Mouse (Mus musculus): ENCODE data around the gene Gldn. TPM values are rescaled to one million over a fixed set of nuclear protein-coding genes. Genes with fewer than 3 reads are reported as not detected.

The Gldn gene
- polyA plus RNA-seq, 1 experiment from 2014 or later, result not detected

DNA sequence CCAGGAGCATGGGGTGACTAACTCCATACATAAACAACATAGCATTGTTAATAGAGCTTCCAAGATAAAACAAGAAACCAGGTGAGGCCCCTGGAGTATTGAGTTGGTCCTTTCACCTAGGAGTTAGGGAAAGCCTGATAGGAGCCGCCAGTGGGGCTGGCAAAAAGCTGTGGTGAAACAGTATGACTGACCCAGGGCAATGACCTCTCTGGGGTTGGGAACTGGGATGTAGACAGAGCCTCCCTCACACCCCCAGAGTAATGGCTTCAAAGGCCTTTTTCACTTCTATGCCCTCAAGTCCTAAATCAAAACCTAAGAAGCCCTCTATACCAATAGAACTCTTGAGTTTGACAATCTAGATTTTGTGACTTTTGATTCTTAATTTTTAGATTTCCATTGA lies 21.9 kb downstream of the Gldn start:
- ATAC-seq (ENCODE audit: low FRiP score, low TSS enrichment) (no peak), DNase-seq (ENCODE audit: low spot score) (no peak)
- no peak overlapping the region for H3K4me3 ChIP-seq (ENCODE audit: low read depth, low read length)
- H3K4me2 ChIP-seq (replicated peaks; ENCODE audit: low read depth), result no peak overlapping the region
- no peak overlapping the region for H3K9ac ChIP-seq (ENCODE audit: low read length)
- no peaks in the 10 kb centered on the region for H3K9me3 ChIP-seq (ENCODE audit: control insufficient read depth, low read length)
- TF ChIP-seq EP300 (optimal IDR thresholded peaks at IDR 0.05) (no peak), CTCF (IDR thresholded peaks at IDR 0.05; ENCODE audit: low read depth) (no peak)
- H3K27me3 ChIP-seq (ENCODE audit: control insufficient read depth, insufficient read depth, low read length), result no peaks in the 10 kb centered on the region
- H3K27ac ChIP-seq (replicated peaks), result no peak overlapping the region
- 79% methylated on average over 1 of the region's 1 CpGs for WGBS
- H3K36me3 ChIP-seq (ENCODE audit: control insufficient read depth, insufficient read depth, low read length), result no peaks in the 10 kb centered on the region
- no peaks in the 10 kb centered on the region for H3K4me1 ChIP-seq (replicated peaks; ENCODE audit: control insufficient read depth, insufficient read depth)

DNA sequence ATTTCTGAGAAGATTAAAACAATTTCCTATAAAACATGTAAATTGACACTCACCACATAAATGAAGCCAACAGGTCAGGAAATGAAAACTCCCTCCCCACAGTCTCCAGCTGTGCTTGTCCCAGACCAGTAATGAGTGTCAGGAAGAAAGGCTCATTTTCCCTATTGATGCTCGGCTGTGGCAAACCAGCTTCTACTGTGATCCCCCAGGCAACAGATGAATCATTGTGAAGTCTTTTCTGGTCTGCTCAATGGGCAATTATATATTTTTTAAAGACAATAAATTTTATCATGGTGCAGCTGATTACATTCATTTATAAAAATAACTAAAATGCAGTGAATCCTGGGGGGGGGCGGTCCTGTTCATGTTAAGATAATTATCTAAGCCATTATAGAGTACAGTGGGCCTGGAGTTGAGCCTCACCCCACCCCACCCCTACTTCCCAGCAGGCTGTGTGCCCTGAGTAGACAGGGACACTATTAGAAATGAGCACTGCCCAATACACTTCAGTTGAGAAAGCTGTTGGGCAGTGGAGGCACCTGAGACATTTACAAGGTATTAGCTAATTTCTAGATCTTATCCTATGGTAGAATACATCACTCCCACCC lies 22.6 kb downstream of the Gldn start:
- Histone ChIP-seq H3K27ac (replicated peaks) (no peak overlapping the region), H3K4me2 (replicated peaks; ENCODE audit: low read depth) (no peak overlapping the region), H3K9me3 (ENCODE audit: control insufficient read depth, low read length) (no peaks in the 10 kb centered on the region), H3K4me3 (ENCODE audit: low read depth, low read length) (no peak overlapping the region), H3K4me1 (replicated peaks; ENCODE audit: control insufficient read depth, insufficient read depth) (no peaks in the 10 kb centered on the region), H3K36me3 (ENCODE audit: control insufficient read depth, insufficient read depth, low read length) (no peaks in the 10 kb centered on the region), H3K9ac (ENCODE audit: low read length) (no peak overlapping the region), H3K27me3 (ENCODE audit: control insufficient read depth, insufficient read depth, low read length) (no peaks in the 10 kb centered on the region)
- WGBS, result 61% methylated on average over 2 of the region's 2 CpGs
- ATAC-seq (ENCODE audit: low FRiP score, low TSS enrichment) (no peak), DNase-seq (ENCODE audit: low spot score) (no peak)
- TF ChIP-seq CTCF (IDR thresholded peaks at IDR 0.05; ENCODE audit: low read depth), result no peak
- no peak for TF ChIP-seq EP300 (optimal IDR thresholded peaks at IDR 0.05)

DNA sequence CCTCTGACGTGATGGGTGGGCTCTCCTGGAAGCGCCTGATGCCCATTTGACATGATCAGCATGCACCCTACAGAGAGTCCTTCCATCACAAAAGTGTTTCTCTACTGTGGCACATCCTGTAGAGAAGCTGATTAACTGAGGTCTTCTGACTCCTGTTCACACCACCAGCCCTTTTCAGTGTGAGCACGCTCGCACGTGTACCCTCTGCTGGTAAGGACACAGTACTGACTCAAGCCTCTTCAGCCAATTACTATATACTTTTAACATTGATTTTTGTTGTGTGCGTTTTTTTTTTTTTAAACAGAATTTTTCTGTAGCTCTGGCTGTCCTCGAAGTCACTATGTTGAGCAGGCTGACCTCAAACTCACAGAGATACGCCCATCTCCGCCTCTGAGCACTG lies 30.1 kb downstream of the Gldn start:
- TF ChIP-seq EP300 (optimal IDR thresholded peaks at IDR 0.05) (no peak), CTCF (IDR thresholded peaks at IDR 0.05; ENCODE audit: low read depth) (peak; percentile 48)
- 64% methylated on average over 9 of the region's 9 CpGs for WGBS
- no peaks in the 10 kb centered on the region for H3K9me3 ChIP-seq (ENCODE audit: control insufficient read depth, low read length)
- no peak for DNase-seq (ENCODE audit: low spot score)
- ATAC-seq (ENCODE audit: low FRiP score, low TSS enrichment), result no peak
- H3K4me3 ChIP-seq (ENCODE audit: low read depth, low read length), result no peak overlapping the region
- H3K9ac ChIP-seq (ENCODE audit: low read length), result no peak overlapping the region
- H3K27me3 ChIP-seq (ENCODE audit: control insufficient read depth, insufficient read depth, low read length), result no peaks in the 10 kb centered on the region
- no peaks in the 10 kb centered on the region for H3K4me1 ChIP-seq (replicated peaks; ENCODE audit: control insufficient read depth, insufficient read depth)
- no peak overlapping the region for H3K27ac ChIP-seq (replicated peaks)
- H3K4me2 ChIP-seq (replicated peaks; ENCODE audit: low read depth), result no peak overlapping the region
- no peaks in the 10 kb centered on the region for H3K36me3 ChIP-seq (ENCODE audit: control insufficient read depth, insufficient read depth, low read length)

DNA sequence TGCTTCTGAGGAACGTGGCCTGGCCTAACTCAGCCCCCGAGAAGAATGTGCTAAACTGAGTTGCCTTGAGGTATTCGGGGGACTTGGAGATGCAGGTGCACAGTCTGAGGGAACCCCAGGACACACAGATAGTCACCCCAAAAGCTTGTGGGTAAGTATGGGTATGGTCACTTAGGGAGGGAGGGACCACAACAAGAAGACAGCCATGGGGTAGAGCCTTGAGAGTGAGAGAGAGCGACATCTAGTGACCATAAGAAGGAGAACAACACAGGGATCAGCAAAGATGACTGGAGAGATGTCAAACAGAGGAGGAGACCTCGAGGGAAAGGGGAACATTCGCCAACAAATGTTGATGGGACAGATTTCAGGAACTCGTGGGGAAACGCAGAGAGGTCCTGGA lies 37.2 kb downstream of the Gldn start:
- H3K4me1 ChIP-seq (replicated peaks; ENCODE audit: control insufficient read depth, insufficient read depth), result no peaks in the 10 kb centered on the region
- no peaks in the 10 kb centered on the region for H3K9me3 ChIP-seq (ENCODE audit: control insufficient read depth, low read length)
- no peak for ATAC-seq (ENCODE audit: low FRiP score, low TSS enrichment)
- no peak overlapping the region for H3K4me3 ChIP-seq (ENCODE audit: low read depth, low read length)
- DNase-seq (ENCODE audit: low spot score), result no peak
- no peaks in the 10 kb centered on the region for H3K27me3 ChIP-seq (ENCODE audit: control insufficient read depth, insufficient read depth, low read length)
- no peaks in the 10 kb centered on the region for H3K36me3 ChIP-seq (ENCODE audit: control insufficient read depth, insufficient read depth, low read length)
- 38% methylated on average over 8 of the region's 8 CpGs for WGBS
- no peak overlapping the region for H3K4me2 ChIP-seq (replicated peaks; ENCODE audit: low read depth)
- H3K27ac ChIP-seq (replicated peaks), result no peak overlapping the region
- TF ChIP-seq CTCF (IDR thresholded peaks at IDR 0.05; ENCODE audit: low read depth) (peak; percentile 77), EP300 (optimal IDR thresholded peaks at IDR 0.05) (no peak)
- H3K9ac ChIP-seq (ENCODE audit: low read length), result no peak overlapping the region

DNA sequence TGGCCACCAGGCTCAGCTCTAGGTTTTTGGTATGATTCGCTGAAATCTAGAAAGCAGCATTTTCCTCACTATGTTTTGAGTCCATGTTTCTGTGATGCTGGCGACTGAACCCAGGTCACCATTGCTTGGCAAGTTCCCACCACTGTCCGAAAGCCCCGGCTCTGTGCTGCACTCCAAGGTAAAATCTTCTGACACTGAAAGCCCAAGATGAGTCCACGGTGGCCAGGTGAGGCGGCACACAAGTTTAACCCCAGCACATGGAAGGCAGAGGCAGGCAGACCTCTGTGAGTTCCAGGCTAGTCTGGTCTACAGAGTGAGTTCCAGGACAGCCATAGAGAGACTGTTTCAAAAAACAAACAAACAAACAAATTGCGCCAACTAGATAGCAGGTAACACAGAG lies 42.9 kb downstream of the Gldn start:
- H3K4me1 ChIP-seq (replicated peaks; ENCODE audit: control insufficient read depth, insufficient read depth), result no peaks in the 10 kb centered on the region
- ATAC-seq (ENCODE audit: low FRiP score, low TSS enrichment), result no peak

DNA sequence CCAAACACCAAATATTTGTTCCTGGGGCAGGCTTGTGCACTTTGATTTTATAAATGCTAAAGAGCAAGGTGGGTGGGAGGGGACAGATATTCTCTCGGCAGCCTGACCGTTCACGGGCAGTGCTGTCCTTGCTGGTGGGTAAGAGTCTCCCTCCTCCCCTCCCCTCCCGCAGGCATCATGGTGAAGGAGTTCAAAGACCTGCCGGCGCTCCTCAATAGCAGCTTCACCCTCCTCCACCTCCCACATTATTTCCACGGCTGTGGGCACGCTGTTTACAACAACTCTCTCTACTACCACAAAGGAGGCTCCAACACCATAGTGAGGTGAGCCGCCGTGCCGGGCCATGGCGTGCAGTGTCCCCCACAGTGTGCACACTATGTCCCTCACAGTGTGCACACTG lies 49.3 kb downstream of the Gldn start:
- TF ChIP-seq CTCF (IDR thresholded peaks at IDR 0.05; ENCODE audit: low read depth) (no peak), EP300 (optimal IDR thresholded peaks at IDR 0.05) (no peak)
- Histone ChIP-seq H3K27ac (replicated peaks) (no peak overlapping the region), H3K9ac (ENCODE audit: low read length) (no peak overlapping the region), H3K36me3 (ENCODE audit: control insufficient read depth, insufficient read depth, low read length) (no peaks in the 10 kb centered on the region), H3K4me1 (replicated peaks; ENCODE audit: control insufficient read depth, insufficient read depth) (no peaks in the 10 kb centered on the region), H3K4me3 (ENCODE audit: low read depth, low read length) (no peak overlapping the region), H3K27me3 (ENCODE audit: control insufficient read depth, insufficient read depth, low read length) (no peaks in the 10 kb centered on the region), H3K9me3 (ENCODE audit: control insufficient read depth, low read length) (no peaks in the 10 kb centered on the region), H3K4me2 (replicated peaks; ENCODE audit: low read depth) (no peak overlapping the region)
- ATAC-seq (ENCODE audit: low FRiP score, low TSS enrichment) (no peak), DNase-seq (ENCODE audit: low spot score) (no peak)
- WGBS, result 80% methylated on average over 12 of the region's 12 CpGs

More for the DNA sequence above, 42.9 kb downstream of the Gldn start:
- TF ChIP-seq CTCF (IDR thresholded peaks at IDR 0.05; ENCODE audit: low read depth) (no peak), EP300 (optimal IDR thresholded peaks at IDR 0.05) (no peak)
- no peak for DNase-seq (ENCODE audit: low spot score)
- H3K4me2 ChIP-seq (replicated peaks; ENCODE audit: low read depth), result no peak overlapping the region
- H3K4me3 ChIP-seq (ENCODE audit: low read depth, low read length), result no peak overlapping the region
- 91% methylated on average over 7 of the region's 7 CpGs for WGBS
- H3K9ac ChIP-seq (ENCODE audit: low read length), result no peak overlapping the region
- H3K27ac ChIP-seq (replicated peaks), result no peak overlapping the region
- H3K27me3 ChIP-seq (ENCODE audit: control insufficient read depth, insufficient read depth, low read length), result no peaks in the 10 kb centered on the region
- H3K9me3 ChIP-seq (ENCODE audit: control insufficient read depth, low read length), result no peaks in the 10 kb centered on the region
- H3K36me3 ChIP-seq (ENCODE audit: control insufficient read depth, insufficient read depth, low read length), result no peaks in the 10 kb centered on the region

Data from stomach, postnatal 0 days (tissue).